27 mouse cellular contexts compared by ENCODE assay signal in the genomic region with DNA sequence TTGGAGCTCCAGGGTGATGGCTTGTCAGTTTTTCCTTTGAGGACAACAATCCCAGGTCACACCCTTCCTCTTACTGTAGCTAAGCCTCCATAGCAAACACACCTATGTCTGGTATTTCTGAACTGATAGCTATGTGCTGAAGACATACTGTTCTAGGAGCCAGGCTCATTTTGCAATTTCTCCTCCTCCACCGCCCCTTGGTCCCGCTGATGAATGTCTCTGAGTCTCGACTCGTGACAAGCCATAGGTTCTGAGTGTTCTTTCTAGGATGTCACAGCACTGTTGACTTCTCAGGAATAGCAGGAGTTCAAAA. TPM values are rescaled to one million over a fixed set of nuclear protein-coding genes. Genes with fewer than 3 reads are reported as not detected.
DNase-seq lines count a peak whose midpoint lies in the region; ATAC-seq lines count a peak whose summit lies in the region.
"Had no signal": no experiment of that assay in that cellular context is flagged by ENCODE, and none has a peak within 500 bp of the region (broad histone marks: within the 10 kb centered on the region; RNA-seq: fewer than 3 reads in every experiment).

No protein-coding gene starts in this region.

- no peak for ATAC-seq in heart, embryonic 13.5 days (ENCODE audit: extremely low read depth, insufficient number of reproducible peaks, low FRiP score, low TSS enrichment)
- ATAC-seq in lung, embryonic 16.5 days (ENCODE audit: low read depth), result peak; percentile 62; the same call in 1 of the 2 replicates
- ATAC-seq: forebrain, embryonic 15.5 days; inflammation-experienced regulatory T-cells, adult 6 months; liver, embryonic 12.5 days; Patski had no signal

- no peak overlapping the region for H3K27ac ChIP-seq in heart, embryonic 13.5 days (replicated peaks)
- H3K27ac ChIP-seq in lung, embryonic 16.5 days (ENCODE audit: low read length), result no peak overlapping the region
- H3K27ac ChIP-seq: embryonic facial prominence, embryonic 10.5 days; forebrain, embryonic 15.5 days; hindbrain, embryonic 14.5 days; limb, embryonic 12.5 days; liver, embryonic 12.5 days; neural tube, embryonic 12.5 days had no signal

- 44% methylated on average over 4 of the region's 4 CpGs for WGBS in heart, embryonic 13.5 days
- 63% methylated on average over 4 of the region's 4 CpGs for WGBS in lung, embryonic 16.5 days

- no peak overlapping the region for H3K9ac ChIP-seq in heart, embryonic 13.5 days
- H3K9ac ChIP-seq in lung, embryonic 16.5 days (ENCODE audit: low read length), result no peak overlapping the region
- H3K9ac ChIP-seq: forebrain, embryonic 15.5 days; heart, embryonic 12.5 days; hindbrain, embryonic 14.5 days; limb, embryonic 12.5 days; liver, embryonic 12.5 days; lung, embryonic 14.5 days; neural tube, embryonic 12.5 days had no signal

- DNase-seq in heart, adult 18-20 months, result no peak
- DNase-seq in lung, postnatal 4 days, result peak; percentile 49 to 68
- no peak for DNase-seq in ovary, postnatal 14 days (ENCODE audit: low spot score)
- DNase-seq in retina, postnatal 1 day, result no peak
- DNase-seq in embryo, embryonic 9.5 days (ENCODE audit: extremely low spot score), result no peak
- DNase-seq: B cell, adult 2 months; cerebellum, adult 11 months; cerebellum, adult 9-11 months; gastrocnemius, postnatal 10 days; heart, postnatal 14 days; kidney, adult 9 months; kidney, postnatal 14 days; lung, embryonic 14.5 days; midbrain, embryonic 14.5 days; right cerebral cortex, postnatal 4 days had no signal

- H3K27me3 ChIP-seq in heart, embryonic 13.5 days (replicated peaks), result no peaks in the 10 kb centered on the region
- H3K27me3 ChIP-seq in lung, embryonic 16.5 days (ENCODE audit: control insufficient read depth, insufficient read depth, low read depth, low read length), result peaks cover 3% of the 10 kb centered on the region; the same call in 1 of the 2 replicates
- H3K27me3 ChIP-seq: forebrain, embryonic 15.5 days; heart, embryonic 12.5 days; limb, embryonic 12.5 days; neural tube, embryonic 12.5 days; Patski had no signal

- 0 out of 2 replicates have a peak overlapping the region, but pooled peaks have one; percentile 2 for H3K4me2 ChIP-seq in heart, embryonic 13.5 days
- H3K4me2 ChIP-seq in lung, embryonic 16.5 days (ENCODE audit: low read depth, low read length), result no peak overlapping the region
- H3K4me2 ChIP-seq: forebrain, embryonic 15.5 days; heart, embryonic 12.5 days; hindbrain, embryonic 14.5 days; limb, embryonic 12.5 days; liver, embryonic 12.5 days; lung, embryonic 14.5 days; neural tube, embryonic 12.5 days had no signal

- no peak overlapping the region for H3K4me3 ChIP-seq in heart, embryonic 13.5 days
- no peak overlapping the region for H3K4me3 ChIP-seq in lung, embryonic 16.5 days (ENCODE audit: low read length)
- H3K4me3 ChIP-seq: embryonic facial prominence, embryonic 10.5 days; forebrain, embryonic 15.5 days; heart, embryonic 12.5 days; limb, embryonic 12.5 days; liver, embryonic 12.5 days; neural tube, embryonic 12.5 days had no signal

- H3K4me1 ChIP-seq in heart, embryonic 13.5 days, result peaks cover 39% of the 10 kb centered on the region
- peaks cover 12% of the 10 kb centered on the region for H3K4me1 ChIP-seq in lung, embryonic 16.5 days (replicated peaks; ENCODE audit: control insufficient read depth, insufficient read depth, low read length)
- H3K4me1 ChIP-seq: forebrain, embryonic 15.5 days; limb, embryonic 12.5 days; liver, embryonic 12.5 days; neural tube, embryonic 12.5 days had no signal

- no peaks in the 10 kb centered on the region for H3K36me3 ChIP-seq in heart, embryonic 13.5 days
- H3K36me3 ChIP-seq in lung, embryonic 16.5 days (ENCODE audit: control insufficient read depth, insufficient read depth, low read length), result no peaks in the 10 kb centered on the region
- H3K36me3 ChIP-seq: embryonic facial prominence, embryonic 10.5 days; forebrain, embryonic 15.5 days; G1E; heart, embryonic 12.5 days; limb, embryonic 12.5 days; liver, embryonic 12.5 days; neural tube, embryonic 12.5 days had no signal

- H3K9me3 ChIP-seq in heart, embryonic 13.5 days, result no peaks in the 10 kb centered on the region
- no peaks in the 10 kb centered on the region for H3K9me3 ChIP-seq in lung, embryonic 16.5 days (ENCODE audit: control insufficient read depth, low read length)
- H3K9me3 ChIP-seq: embryonic facial prominence, embryonic 10.5 days; forebrain, embryonic 15.5 days; G1E; limb, embryonic 12.5 days; liver, embryonic 12.5 days; neural tube, embryonic 12.5 days had no signal

RNA-seq across cellular contexts. Expression of a gene that starts 23.3 kb away (rescaled TPM):
- polyA plus RNA-seq in heart, embryonic 13.5 days (2015; fragmentation: Nextera tagmentation; extraction: Ambion mirVana), result 279 and 292 TPM in 2 replicates
- total RNA-seq in heart, adult 18-20 months (2021), result 100 to 1,000 TPM; 168 to 175 TPM
- 332 and 342 TPM in 2 replicates for polyA plus RNA-seq in lung, embryonic 16.5 days (2015; fragmentation: Nextera tagmentation; extraction: Ambion mirVana)

RNA-seq across cellular contexts. Expression of a gene that starts 58.8 kb away (rescaled TPM):
- polyA plus RNA-seq in heart, embryonic 13.5 days (2015; fragmentation: Nextera tagmentation; extraction: Ambion mirVana), result 18.5 and 19.2 TPM in 2 replicates
- total RNA-seq in heart, adult 18-20 months (2021), result 100 to 1,000 TPM; 119 to 125 TPM
- polyA plus RNA-seq in lung, embryonic 16.5 days (2015; fragmentation: Nextera tagmentation; extraction: Ambion mirVana), result 20.7 and 20.9 TPM in 2 replicates

Comparison
In these comparisons a context has a peak if more than half of its experiments do, and no peak if none do; other contexts are left out.
1. DNase-seq: peak in lung, postnatal 4 days (2 of 2); none in heart, adult 18-20 months (0 of 2), ovary, postnatal 14 days (single experiment), retina, postnatal 1 day (single experiment) and embryo, embryonic 9.5 days (single experiment).